Mouse (Mus musculus) layer of hippocampus, adult 2 months (tissue): Measurements from ENCODE around the gene Gm128. TPM values are rescaled to one million over a fixed set of nuclear protein-coding genes. Genes with fewer than 3 reads are reported as not detected.
"Not testable (repeated sequence)": the region's sequence is repeated elsewhere in the genome, so short reads cannot be mapped to it uniquely, and the experiment has no call there.

Experiments used
- DNase-seq, 2 experiments: peaks; one replicate each; pipeline ENCODE4 v3.0.0; 2022; ENCODE audit warnings: low spot score in 2 of 2
- H3K27ac ChIP-seq: fragments of 200-600 bp; 2 replicates; pipeline ENCODE4 v1.8.1; 2022
- H3K4me3 ChIP-seq: fragments of 200-600 bp; 2 replicates; pipeline ENCODE4 v1.8.1; 2022; ENCODE audit warnings: mild to moderate bottlenecking
- CTCF ChIP-seq: fragments of 200-600 bp; conservative IDR thresholded peaks from 2 replicates; pipeline ENCODE4 v1.8.1; 2022; ENCODE audit warnings: antibody characterized with exemption, mild to moderate bottlenecking, moderate library complexity
- total RNA-seq, 2 experiments: library from RNA; stranded (reverse); gene quantifications; 2 replicates each; pipeline ENCODE4 v1.2.3; 2021

Gm128 gene
- total RNA-seq, 2 experiments from 2014 or later: 0.25 to 0.54 TPM

DNA sequence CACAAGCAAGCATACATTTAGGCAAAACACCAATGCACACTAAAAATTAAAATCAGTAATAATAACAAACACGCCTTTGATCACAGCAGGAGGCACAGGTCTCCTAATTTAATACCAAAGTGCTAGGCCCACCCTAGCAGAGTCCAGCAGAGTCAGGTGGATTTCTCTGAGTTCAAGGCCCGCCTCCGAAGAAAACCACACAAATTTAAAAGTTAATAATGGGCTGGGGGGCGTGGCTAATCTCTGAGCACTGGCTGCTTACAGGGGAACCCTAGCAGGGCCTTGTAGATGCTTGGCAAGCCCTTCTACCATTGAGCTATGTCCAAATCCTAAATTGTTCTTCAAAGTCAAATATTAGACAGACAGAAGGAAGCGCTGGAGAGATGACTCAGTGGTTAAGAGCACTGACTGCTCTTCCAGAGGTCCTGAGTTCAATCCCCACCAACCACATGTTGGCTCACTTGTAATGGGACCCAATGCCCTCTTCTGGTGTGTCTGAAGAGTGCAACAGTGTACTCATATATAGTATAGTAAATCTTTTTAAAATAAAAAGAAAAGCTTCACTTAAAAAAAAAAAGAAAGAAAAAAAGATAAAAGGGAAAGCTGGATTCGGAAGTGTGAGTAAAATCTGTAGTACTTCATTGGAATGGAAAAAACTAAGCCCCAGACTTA is 22.8 kb downstream of the Gm128 start:
- DNase-seq: no peak
- no peak overlapping the region for H3K27ac ChIP-seq
- peak; percentile 52 for TF ChIP-seq CTCF
- no peak overlapping the region; the same call in 1 of the 2 replicates for H3K4me3 ChIP-seq

GRCm38 (mm10) chr3:95217255-95218134 is 23.9 kb downstream of the Gm128 start, which contains the start of gene Gabpb2:
Gene Gabpb2, minus strand, starts transcription at chr3:95217916.
- peak within 1 kb of the TSS; percentile 99 for H3K27ac ChIP-seq
- DNase-seq: peak; percentile 84 to 92
- peak within 1 kb of the TSS; percentile 62 for H3K4me3 ChIP-seq
- peak; percentile 91 for TF ChIP-seq CTCF

DNA sequence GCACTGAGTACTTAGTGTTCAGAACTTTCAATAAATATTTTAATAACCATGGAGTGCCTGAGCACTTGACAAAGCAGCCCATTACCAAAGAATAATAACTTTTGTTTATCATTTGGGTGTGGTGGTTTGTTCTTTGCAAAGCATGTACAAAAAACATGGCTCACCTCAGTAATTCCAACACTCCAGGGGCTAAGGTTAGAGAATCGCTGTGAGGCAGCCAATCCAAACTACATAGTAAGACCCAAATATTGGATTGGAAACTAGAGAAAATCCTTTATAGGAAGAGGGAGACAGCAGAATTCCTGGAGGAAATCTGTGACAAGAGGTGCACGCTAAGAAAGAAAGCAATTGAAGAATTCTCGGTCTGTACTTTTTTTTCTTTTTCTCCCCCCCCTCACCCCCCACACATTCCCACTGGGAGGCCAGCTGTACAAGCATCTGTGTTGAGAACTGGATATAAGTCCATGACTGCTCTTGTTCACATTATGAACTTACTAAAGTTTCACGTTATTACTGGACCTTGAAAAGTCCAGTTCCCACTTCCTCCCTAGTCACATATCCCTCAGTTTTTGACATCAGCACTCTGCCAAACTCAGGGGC is 24.6 kb downstream of the Gm128 start:
- DNase-seq: no peak
- Histone ChIP-seq H3K27ac (peak overlapping the region; percentile 99), H3K4me3 (peak overlapping the region; percentile 62)
- TF ChIP-seq CTCF: no peak

DNA sequence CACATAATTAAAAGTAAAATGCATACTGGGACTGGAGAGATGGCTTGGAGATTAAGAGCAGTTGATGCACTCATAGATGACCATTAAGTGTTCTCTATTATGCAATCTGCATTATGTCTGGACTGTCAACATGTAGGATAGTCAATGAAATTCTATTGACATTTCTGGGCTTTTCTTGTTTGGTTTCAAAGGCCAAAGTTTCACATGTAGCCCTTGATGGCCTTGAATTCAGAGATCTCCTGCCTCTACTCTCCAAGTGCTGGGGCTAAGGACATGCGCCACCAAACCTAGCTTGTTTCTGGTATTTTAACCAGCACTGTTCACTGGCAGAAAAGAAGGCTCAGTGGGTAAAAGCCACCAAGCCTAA is 27.8 kb downstream of the Gm128 start:
- Histone ChIP-seq H3K27ac (no peak overlapping the region), H3K4me3 (no peak overlapping the region)
- no peak for DNase-seq
- no peak for TF ChIP-seq CTCF

- H3K4me3 ChIP-seq, DNase-seq, H3K27ac ChIP-seq: not testable (repeated sequence)
- TF ChIP-seq CTCF: peak; percentile 48
Observed at GRCm38 (mm10) chr3:95212889-95213608, 28.3 kb downstream of the Gm128 start.

DNA sequence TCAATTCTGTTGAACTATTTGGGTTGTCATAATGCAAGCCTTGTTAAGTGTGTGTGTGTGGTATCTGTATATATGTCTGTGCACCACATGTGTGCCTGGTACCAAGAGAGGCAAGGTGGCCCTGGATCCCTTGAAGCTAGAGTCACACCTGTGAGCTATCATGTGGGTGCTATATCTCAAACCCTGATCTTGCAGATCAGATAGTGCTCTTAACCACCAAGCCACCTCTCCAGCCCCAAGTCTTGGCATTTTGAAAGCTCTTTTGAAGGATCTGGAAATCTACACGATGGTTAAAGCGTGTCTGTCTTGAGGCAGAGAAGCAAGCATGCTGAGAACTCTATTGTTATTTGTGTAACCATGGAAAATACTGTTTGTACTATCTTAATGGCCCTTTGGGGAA is 30.8 kb downstream of the Gm128 start:
- H3K27ac ChIP-seq: no peak overlapping the region
- no peak for TF ChIP-seq CTCF

DNA sequence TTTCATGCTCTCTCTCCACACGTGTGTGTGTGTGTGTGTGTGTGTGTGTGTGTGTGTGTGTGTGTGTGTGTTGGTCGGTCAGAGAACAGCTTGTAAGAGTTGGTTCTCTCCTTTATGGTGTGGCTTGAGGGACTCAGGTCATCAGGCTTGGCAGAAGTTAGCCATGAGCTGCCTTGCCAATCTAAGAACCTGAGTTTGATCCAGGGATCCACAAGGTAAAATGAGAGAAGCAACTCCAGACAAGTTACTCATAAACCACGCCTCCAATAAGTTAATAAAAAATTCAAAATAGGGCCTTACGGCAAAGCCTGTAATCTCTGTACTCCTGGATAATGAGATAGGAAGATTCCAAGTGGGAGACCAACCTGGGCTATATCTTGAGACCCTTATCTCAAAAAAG is 33.1 kb downstream of the Gm128 start:
- no peak for DNase-seq
- no peak overlapping the region for H3K27ac ChIP-seq
- no peak for TF ChIP-seq CTCF
- no peak overlapping the region for H3K4me3 ChIP-seq

More for the DNA sequence above, 30.8 kb downstream of the Gm128 start:
- no peak overlapping the region for H3K4me3 ChIP-seq
- no peak for DNase-seq

GRCm38 (mm10) chr3:95203880-95204279 is 37.5 kb downstream of the Gm128 start:
- H3K27ac ChIP-seq: peak overlapping the region; percentile 15; the same call in 1 of the 2 replicates
- DNase-seq: peak; percentile 33 to 63
- TF ChIP-seq CTCF: no peak
- no peak overlapping the region for H3K4me3 ChIP-seq

DNA sequence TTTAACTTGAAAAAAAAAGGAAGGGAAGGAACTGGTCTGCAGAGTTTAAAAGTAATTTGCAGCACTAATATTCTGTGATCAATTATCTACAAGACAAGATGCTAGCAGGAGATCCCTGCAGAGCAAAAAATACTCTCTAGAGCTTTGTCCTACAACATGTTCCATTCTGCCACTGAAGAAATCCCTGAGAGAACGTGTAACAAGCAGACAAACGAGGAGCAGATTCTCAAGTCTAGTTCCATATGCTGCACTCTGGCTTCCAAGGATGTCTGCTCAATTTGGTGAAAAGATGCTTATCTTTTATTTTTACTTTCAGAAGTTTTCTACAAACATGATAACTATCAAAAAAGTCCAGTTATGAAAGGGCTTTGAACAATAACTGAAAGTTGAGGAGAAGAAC is 40.8 kb downstream of the Gm128 start:
- DNase-seq: peak in 1 of 2 experiments; percentile 35
- Histone ChIP-seq H3K27ac (peak overlapping the region; percentile 20), H3K4me3 (no peak overlapping the region)
- TF ChIP-seq CTCF: no peak

DNA sequence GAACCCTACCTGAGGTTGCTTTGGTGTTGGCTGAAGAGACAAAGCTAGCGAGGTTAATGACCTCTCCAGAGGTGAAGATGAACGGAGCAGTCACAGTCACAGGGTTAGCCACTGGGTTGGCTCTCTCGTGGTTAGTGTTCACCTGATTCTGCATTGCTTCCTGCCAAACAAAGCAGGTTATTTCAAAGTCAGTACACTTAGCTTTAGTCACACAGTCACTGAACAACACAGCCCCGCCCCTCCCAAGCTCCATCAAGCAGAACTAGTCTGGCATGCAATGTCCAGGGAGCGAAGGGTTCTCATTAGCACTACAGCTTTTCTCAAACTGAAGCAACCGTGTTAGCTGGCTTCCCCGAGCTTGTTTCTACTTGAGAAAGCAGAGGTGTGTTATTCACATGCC is 41.3 kb downstream of the Gm128 start:
- no peak for DNase-seq
- H3K27ac ChIP-seq: peak overlapping the region; percentile 20
- no peak overlapping the region for H3K4me3 ChIP-seq
- no peak for TF ChIP-seq CTCF

GRCm38 (mm10) chr3:95199101-95199500 is 42.3 kb downstream of the Gm128 start:
- no peak for TF ChIP-seq CTCF
- no peak for DNase-seq
- no peak overlapping the region for H3K27ac ChIP-seq

DNA sequence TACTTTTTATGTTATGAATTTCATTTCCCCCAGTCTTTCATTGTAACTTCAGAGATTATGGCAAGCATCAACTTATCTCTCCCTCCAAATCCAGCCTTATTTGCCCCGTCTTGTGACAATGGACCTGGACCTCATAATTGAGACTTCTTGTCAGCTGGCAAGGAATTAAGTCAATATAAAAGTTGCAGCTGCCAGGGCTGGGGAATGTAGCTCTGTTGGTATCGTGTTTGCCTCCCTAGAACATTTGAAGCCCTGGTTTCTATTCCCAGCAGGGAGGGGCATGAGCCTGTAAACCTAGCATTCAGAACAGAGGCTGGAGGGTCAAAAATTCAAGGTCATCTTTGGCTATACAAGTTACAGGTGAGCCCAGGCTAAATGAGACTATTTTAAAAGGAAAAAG is 45.6 kb downstream of the Gm128 start:
- no peak for DNase-seq
- TF ChIP-seq CTCF: no peak
- Histone ChIP-seq H3K27ac (no peak overlapping the region), H3K4me3 (no peak overlapping the region)

More at GRCm38 (mm10) chr3:95199101-95199500, 42.3 kb downstream of the Gm128 start:
- no peak overlapping the region for H3K4me3 ChIP-seq
